Mouse (Mus musculus): Measurements from ENCODE around the gene Zfp664. TPM values are rescaled to one million over a fixed set of nuclear protein-coding genes. Genes with fewer than 3 reads are reported as not detected.

Zfp664 gene
- polyA plus RNA-seq, 1 experiment from 2014 or later = 10.9 TPM

GRCm38 (mm10) chr5:124840669-124841068 is 21.8 kb upstream of the Zfp664 start:
- ATAC-seq (ENCODE audit: low read depth) = no peak
- Histone ChIP-seq H3K27me3 (ENCODE audit: control insufficient read depth, insufficient read depth, low read depth, low read length) (no peaks in the 10 kb centered on the region), H3K4me1 (ENCODE audit: control insufficient read depth, low read depth, low read length) (no peaks in the 10 kb centered on the region), H3K9me3 (replicated peaks; ENCODE audit: control insufficient read depth, low read length) (no peaks in the 10 kb centered on the region), H3K36me3 (ENCODE audit: control insufficient read depth, insufficient read depth) (no peaks in the 10 kb centered on the region), H3K4me2 (ENCODE audit: low read depth, low read length) (no peak overlapping the region), H3K27ac (ENCODE audit: low read length) (no peak overlapping the region), H3K4me3 (ENCODE audit: low read depth, low read length) (no peak overlapping the region), H3K9ac (ENCODE audit: low read depth, low read length) (no peak overlapping the region)
- 66% methylated on average over 2 of the region's 2 CpGs for WGBS (ENCODE audit: insufficient replicate concordance)

- H3K4me1 ChIP-seq (ENCODE audit: control insufficient read depth, low read depth, low read length) = no peaks in the 10 kb centered on the region
- H3K4me2 ChIP-seq (ENCODE audit: low read depth, low read length) = no peak overlapping the region
- H3K36me3 ChIP-seq (ENCODE audit: control insufficient read depth, insufficient read depth) = no peaks in the 10 kb centered on the region
- no peak for ATAC-seq (ENCODE audit: low read depth)
- no peak overlapping the region for H3K4me3 ChIP-seq (ENCODE audit: low read depth, low read length)
- no peaks in the 10 kb centered on the region for H3K27me3 ChIP-seq (ENCODE audit: control insufficient read depth, insufficient read depth, low read depth, low read length)
- H3K9ac ChIP-seq (ENCODE audit: low read depth, low read length) = no peak overlapping the region
- no peak overlapping the region for H3K27ac ChIP-seq (ENCODE audit: low read length)
- no peaks in the 10 kb centered on the region for H3K9me3 ChIP-seq (replicated peaks; ENCODE audit: control insufficient read depth, low read length)
- WGBS (ENCODE audit: insufficient replicate concordance) = 66% methylated on average over 8 of the region's 8 CpGs
Measured at GRCm38 (mm10) chr5:124843386-124843785, 19.1 kb upstream of the Zfp664 start.

- H3K4me2 ChIP-seq (ENCODE audit: low read depth, low read length) = no peak overlapping the region
- no peaks in the 10 kb centered on the region for H3K36me3 ChIP-seq (ENCODE audit: control insufficient read depth, insufficient read depth)
- H3K9ac ChIP-seq (ENCODE audit: low read depth, low read length) = no peak overlapping the region
- H3K27ac ChIP-seq (ENCODE audit: low read length) = no peak overlapping the region
- H3K4me1 ChIP-seq (ENCODE audit: control insufficient read depth, low read depth, low read length) = no peaks in the 10 kb centered on the region
- no peaks in the 10 kb centered on the region for H3K27me3 ChIP-seq (ENCODE audit: control insufficient read depth, insufficient read depth, low read depth, low read length)
- 14% methylated on average over 4 of the region's 4 CpGs for WGBS (ENCODE audit: insufficient replicate concordance)
- H3K4me3 ChIP-seq (ENCODE audit: low read depth, low read length) = no peak overlapping the region
- H3K9me3 ChIP-seq (replicated peaks; ENCODE audit: control insufficient read depth, low read length) = no peaks in the 10 kb centered on the region
- ATAC-seq (ENCODE audit: low read depth) = no peak
Measured at GRCm38 (mm10) chr5:124844929-124845328, 17.6 kb upstream of the Zfp664 start.

GRCm38 (mm10) chr5:124847014-124847413 is 15.5 kb upstream of the Zfp664 start:
- WGBS (ENCODE audit: insufficient replicate concordance) = 88% methylated on average over 1 of the region's 1 CpGs
- no peak overlapping the region for H3K27ac ChIP-seq (ENCODE audit: low read length)
- no peaks in the 10 kb centered on the region for H3K36me3 ChIP-seq (ENCODE audit: control insufficient read depth, insufficient read depth)

GRCm38 (mm10) chr5:124848994-124849393 is 13.5 kb upstream of the Zfp664 start:
- H3K4me3 ChIP-seq (ENCODE audit: low read depth, low read length) = no peak overlapping the region
- no peaks in the 10 kb centered on the region for H3K27me3 ChIP-seq (ENCODE audit: control insufficient read depth, insufficient read depth, low read depth, low read length)
- H3K9me3 ChIP-seq (replicated peaks; ENCODE audit: control insufficient read depth, low read length) = no peaks in the 10 kb centered on the region
- no peak for ATAC-seq (ENCODE audit: low read depth)
- no peak overlapping the region for H3K27ac ChIP-seq (ENCODE audit: low read length)
- WGBS (ENCODE audit: insufficient replicate concordance) = 31% methylated on average over 3 of the region's 3 CpGs
- no peaks in the 10 kb centered on the region for H3K4me1 ChIP-seq (ENCODE audit: control insufficient read depth, low read depth, low read length)
- no peaks in the 10 kb centered on the region for H3K36me3 ChIP-seq (ENCODE audit: control insufficient read depth, insufficient read depth)
- H3K9ac ChIP-seq (ENCODE audit: low read depth, low read length) = no peak overlapping the region
- H3K4me2 ChIP-seq (ENCODE audit: low read depth, low read length) = no peak overlapping the region

More at GRCm38 (mm10) chr5:124847014-124847413, 15.5 kb upstream of the Zfp664 start:
- Histone ChIP-seq H3K4me2 (ENCODE audit: low read depth, low read length) (no peak overlapping the region), H3K4me1 (ENCODE audit: control insufficient read depth, low read depth, low read length) (no peaks in the 10 kb centered on the region), H3K9me3 (replicated peaks; ENCODE audit: control insufficient read depth, low read length) (no peaks in the 10 kb centered on the region), H3K27me3 (ENCODE audit: control insufficient read depth, insufficient read depth, low read depth, low read length) (no peaks in the 10 kb centered on the region), H3K4me3 (ENCODE audit: low read depth, low read length) (no peak overlapping the region), H3K9ac (ENCODE audit: low read depth, low read length) (no peak overlapping the region)
- ATAC-seq (ENCODE audit: low read depth) = no peak

- Histone ChIP-seq H3K27me3 (ENCODE audit: control insufficient read depth, insufficient read depth, low read depth, low read length) (no peaks in the 10 kb centered on the region), H3K9ac (ENCODE audit: low read depth, low read length) (no peak overlapping the region), H3K9me3 (replicated peaks; ENCODE audit: control insufficient read depth, low read length) (no peaks in the 10 kb centered on the region), H3K27ac (ENCODE audit: low read length) (no peak overlapping the region), H3K4me3 (ENCODE audit: low read depth, low read length) (no peak overlapping the region), H3K4me2 (ENCODE audit: low read depth, low read length) (no peak overlapping the region), H3K4me1 (ENCODE audit: control insufficient read depth, low read depth, low read length) (no peaks in the 10 kb centered on the region), H3K36me3 (ENCODE audit: control insufficient read depth, insufficient read depth) (no peaks in the 10 kb centered on the region)
- WGBS (ENCODE audit: insufficient replicate concordance) = 55% methylated on average over 4 of the region's 4 CpGs
- ATAC-seq (ENCODE audit: low read depth) = no peak
Measured at GRCm38 (mm10) chr5:124851572-124851971, 10.9 kb upstream of the Zfp664 start.

GRCm38 (mm10) chr5:124852294-124852693 is 10.2 kb upstream of the Zfp664 start:
- H3K4me2 ChIP-seq (ENCODE audit: low read depth, low read length) = no peak overlapping the region
- no peaks in the 10 kb centered on the region for H3K9me3 ChIP-seq (replicated peaks; ENCODE audit: control insufficient read depth, low read length)
- ATAC-seq (ENCODE audit: low read depth) = no peak
- no peaks in the 10 kb centered on the region for H3K4me1 ChIP-seq (ENCODE audit: control insufficient read depth, low read depth, low read length)
- no peak overlapping the region for H3K27ac ChIP-seq (ENCODE audit: low read length)
- H3K4me3 ChIP-seq (ENCODE audit: low read depth, low read length) = no peak overlapping the region
- no peaks in the 10 kb centered on the region for H3K36me3 ChIP-seq (ENCODE audit: control insufficient read depth, insufficient read depth)
- no peak overlapping the region for H3K9ac ChIP-seq (ENCODE audit: low read depth, low read length)
- no peaks in the 10 kb centered on the region for H3K27me3 ChIP-seq (ENCODE audit: control insufficient read depth, insufficient read depth, low read depth, low read length)
- 33% methylated on average over 2 of the region's 2 CpGs for WGBS (ENCODE audit: insufficient replicate concordance)

GRCm38 (mm10) chr5:124853079-124853478 is 9.4 kb upstream of the Zfp664 start:
- Histone ChIP-seq H3K4me2 (ENCODE audit: low read depth, low read length) (no peak overlapping the region), H3K27ac (ENCODE audit: low read length) (no peak overlapping the region), H3K9me3 (replicated peaks; ENCODE audit: control insufficient read depth, low read length) (no peaks in the 10 kb centered on the region), H3K36me3 (ENCODE audit: control insufficient read depth, insufficient read depth) (no peaks in the 10 kb centered on the region), H3K4me1 (ENCODE audit: control insufficient read depth, low read depth, low read length) (no peaks in the 10 kb centered on the region), H3K27me3 (ENCODE audit: control insufficient read depth, insufficient read depth, low read depth, low read length) (peaks cover 2% of the 10 kb centered on the region; the same call in 1 of the 2 replicates), H3K4me3 (ENCODE audit: low read depth, low read length) (no peak overlapping the region), H3K9ac (ENCODE audit: low read depth, low read length) (no peak overlapping the region)
- no peak for ATAC-seq (ENCODE audit: low read depth)
- WGBS (ENCODE audit: insufficient replicate concordance) = 71% methylated on average over 2 of the region's 2 CpGs

GRCm38 (mm10) chr5:124854202-124854601 is 8.3 kb upstream of the Zfp664 start:
- no peak overlapping the region for H3K4me2 ChIP-seq (ENCODE audit: low read depth, low read length)
- no peak overlapping the region for H3K27ac ChIP-seq (ENCODE audit: low read length)
- no peak overlapping the region for H3K4me3 ChIP-seq (ENCODE audit: low read depth, low read length)
- no peaks in the 10 kb centered on the region for H3K9me3 ChIP-seq (replicated peaks; ENCODE audit: control insufficient read depth, low read length)
- H3K4me1 ChIP-seq (ENCODE audit: control insufficient read depth, low read depth, low read length) = no peaks in the 10 kb centered on the region
- H3K9ac ChIP-seq (ENCODE audit: low read depth, low read length) = no peak overlapping the region
- H3K36me3 ChIP-seq (ENCODE audit: control insufficient read depth, insufficient read depth) = no peaks in the 10 kb centered on the region
- WGBS (ENCODE audit: insufficient replicate concordance) = 45% methylated on average over 4 of the region's 4 CpGs
- H3K27me3 ChIP-seq (ENCODE audit: control insufficient read depth, insufficient read depth, low read depth, low read length) = peaks cover 11% of the 10 kb centered on the region
- ATAC-seq (ENCODE audit: low read depth) = no peak
